Mouse (Mus musculus): ENCODE data around the gene Gm45753. TPM values are rescaled to one million over a fixed set of nuclear protein-coding genes. Genes with fewer than 3 reads are reported as not detected.

The Gm45753 gene
- total and polyA plus RNA-seq, 2 experiments from 2014 or later = not detected

DNA sequence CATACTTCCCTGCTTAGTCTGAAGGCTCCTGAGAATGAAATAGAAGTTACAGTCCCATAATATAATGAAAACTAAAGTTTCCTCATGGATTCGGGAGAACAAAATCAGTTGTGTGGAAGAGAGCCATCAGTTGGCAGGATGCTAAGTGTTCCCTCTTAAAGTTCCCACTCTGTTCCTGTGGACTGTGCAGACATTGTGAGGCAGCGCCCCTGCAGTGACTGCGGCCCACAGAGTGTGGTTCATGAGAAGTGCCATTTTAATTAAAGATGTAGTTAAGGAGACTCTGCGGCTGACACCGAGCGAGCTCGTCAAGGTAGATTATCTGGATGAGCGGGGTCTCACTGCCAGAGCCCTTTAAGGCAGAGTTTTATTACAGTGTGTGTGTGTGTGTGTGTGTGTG, 5.9 kb downstream of the Gm45753 start:
- Histone ChIP-seq H3K9me3 (replicated peaks; ENCODE audit: control insufficient read depth, low read length) (no peaks in the 10 kb centered on the region), H3K4me3 (ENCODE audit: low read depth, low read length) (no peak overlapping the region), H3K27me3 (ENCODE audit: control insufficient read depth, insufficient read depth, low read length) (no peaks in the 10 kb centered on the region), H3K4me2 (ENCODE audit: low read depth, low read length) (no peak overlapping the region), H3K36me3 (replicated peaks; ENCODE audit: control insufficient read depth, insufficient read depth, low read length) (no peaks in the 10 kb centered on the region), H3K27ac (ENCODE audit: low read depth) (no peak overlapping the region), H3K4me1 (ENCODE audit: control insufficient read depth, insufficient read depth) (no peaks in the 10 kb centered on the region), H3K9ac (replicated peaks; ENCODE audit: low read depth, low read length) (no peak overlapping the region)
- no peak for DNase-seq (ENCODE audit: low spot score)
- no peak for ATAC-seq (ENCODE audit: insufficient read depth, low read depth)
- no peak for TF ChIP-seq EP300 (IDR thresholded peaks at IDR 0.05; ENCODE audit: low read depth)
- TF ChIP-seq CTCF (IDR thresholded peaks at IDR 0.05; ENCODE audit: low read depth) = no peak
- WGBS = 77% methylated on average over 8 of the region's 8 CpGs

- H3K4me3 ChIP-seq (ENCODE audit: low read depth, low read length) = no peak overlapping the region
- H3K4me1 ChIP-seq (ENCODE audit: control insufficient read depth, insufficient read depth) = no peaks in the 10 kb centered on the region
- ATAC-seq (ENCODE audit: insufficient read depth, low read depth) (no peak), DNase-seq (ENCODE audit: low spot score) (no peak)
- no peak overlapping the region for H3K9ac ChIP-seq (replicated peaks; ENCODE audit: low read depth, low read length)
- H3K4me2 ChIP-seq (ENCODE audit: low read depth, low read length) = no peak overlapping the region
- TF ChIP-seq EP300 (IDR thresholded peaks at IDR 0.05; ENCODE audit: low read depth) = no peak
- TF ChIP-seq CTCF (IDR thresholded peaks at IDR 0.05; ENCODE audit: low read depth) = no peak
- H3K9me3 ChIP-seq (replicated peaks; ENCODE audit: control insufficient read depth, low read length) = no peaks in the 10 kb centered on the region
- 81% methylated on average over 6 of the region's 6 CpGs for WGBS
- H3K27me3 ChIP-seq (ENCODE audit: control insufficient read depth, insufficient read depth, low read length) = no peaks in the 10 kb centered on the region
- H3K36me3 ChIP-seq (replicated peaks; ENCODE audit: control insufficient read depth, insufficient read depth, low read length) = no peaks in the 10 kb centered on the region
- H3K27ac ChIP-seq (ENCODE audit: low read depth) = no peak overlapping the region
These were observed 13.0 kb downstream of the Gm45753 start for GRCm38 (mm10) chr8:45295276-45295675.

DNA sequence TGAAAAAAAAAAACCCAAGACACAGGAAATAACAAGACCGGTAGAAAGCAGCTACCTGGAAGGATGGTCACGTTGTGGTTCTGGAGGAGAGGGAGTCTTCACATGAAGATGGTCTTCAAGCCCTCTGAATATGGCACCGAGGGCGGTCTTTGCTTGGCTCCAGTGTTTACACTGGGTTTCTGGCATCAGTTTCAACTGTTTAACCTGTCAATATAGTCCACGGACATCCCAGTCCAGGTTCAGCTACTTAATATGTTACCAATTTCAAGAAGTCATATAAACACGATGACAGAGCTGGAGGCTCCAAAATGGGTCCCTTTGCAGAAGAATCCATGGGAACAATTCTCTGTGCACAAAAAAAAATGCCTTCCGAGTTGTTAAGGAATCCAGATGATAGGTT, 13.6 kb downstream of the Gm45753 start, which contains the start of gene Klkb1:
Gene Klkb1 (minus strand): TSS at position 173 of the 400 bp plus-strand sequence.
- 76% methylated on average over 7 of the region's 7 CpGs for WGBS
- ATAC-seq (ENCODE audit: insufficient read depth, low read depth) (no peak), DNase-seq (ENCODE audit: low spot score) (no peak)
- Histone ChIP-seq H3K27me3 (ENCODE audit: control insufficient read depth, insufficient read depth, low read length) (no peaks in the 10 kb centered on the region), H3K36me3 (replicated peaks; ENCODE audit: control insufficient read depth, insufficient read depth, low read length) (no peaks in the 10 kb centered on the region), H3K9me3 (replicated peaks; ENCODE audit: control insufficient read depth, low read length) (no peaks in the 10 kb centered on the region), H3K4me1 (ENCODE audit: control insufficient read depth, insufficient read depth) (no peaks in the 10 kb centered on the region), H3K4me3 (ENCODE audit: low read depth, low read length) (no peak within 1 kb of the TSS), H3K9ac (replicated peaks; ENCODE audit: low read depth, low read length) (no peak within 1 kb of the TSS), H3K27ac (ENCODE audit: low read depth) (no peak within 1 kb of the TSS), H3K4me2 (ENCODE audit: low read depth, low read length) (no peak within 1 kb of the TSS)
- no peak for TF ChIP-seq CTCF (IDR thresholded peaks at IDR 0.05; ENCODE audit: low read depth)
- no peak for TF ChIP-seq EP300 (IDR thresholded peaks at IDR 0.05; ENCODE audit: low read depth)

GRCm38 (mm10) chr8:45291790-45292189, 16.5 kb downstream of the Gm45753 start:
- H3K9me3 ChIP-seq (replicated peaks; ENCODE audit: control insufficient read depth, low read length) = no peaks in the 10 kb centered on the region
- H3K9ac ChIP-seq (replicated peaks; ENCODE audit: low read depth, low read length) = no peak overlapping the region
- H3K27ac ChIP-seq (ENCODE audit: low read depth) = no peak overlapping the region
- H3K36me3 ChIP-seq (replicated peaks; ENCODE audit: control insufficient read depth, insufficient read depth, low read length) = no peaks in the 10 kb centered on the region
- ATAC-seq (ENCODE audit: insufficient read depth, low read depth) (no peak), DNase-seq (ENCODE audit: low spot score) (no peak)
- H3K4me2 ChIP-seq (ENCODE audit: low read depth, low read length) = no peak overlapping the region
- H3K4me3 ChIP-seq (ENCODE audit: low read depth, low read length) = no peak overlapping the region
- TF ChIP-seq CTCF (IDR thresholded peaks at IDR 0.05; ENCODE audit: low read depth) (no peak), EP300 (IDR thresholded peaks at IDR 0.05; ENCODE audit: low read depth) (no peak)
- no peaks in the 10 kb centered on the region for H3K4me1 ChIP-seq (ENCODE audit: control insufficient read depth, insufficient read depth)
- no peaks in the 10 kb centered on the region for H3K27me3 ChIP-seq (ENCODE audit: control insufficient read depth, insufficient read depth, low read length)
- 91% methylated on average over 2 of the region's 2 CpGs for WGBS

DNA sequence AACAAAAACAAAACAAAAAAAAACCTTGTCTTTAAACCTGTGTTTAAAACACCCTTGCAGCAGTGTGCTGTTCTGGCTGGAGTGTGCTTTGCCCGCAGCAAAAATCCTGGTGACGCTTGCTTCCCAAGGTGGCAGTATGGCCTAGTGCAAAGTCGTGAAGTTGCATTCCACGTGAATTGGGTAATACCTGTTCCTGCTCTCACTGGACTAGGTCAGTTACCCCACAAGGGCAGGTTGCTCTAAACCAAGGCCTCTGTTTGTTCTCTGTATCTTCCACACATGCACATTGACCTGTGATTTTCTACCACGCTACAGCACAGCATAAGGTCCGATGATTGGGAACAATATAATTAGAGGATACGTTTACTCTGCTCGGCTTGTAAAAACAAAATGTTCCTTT, 26.6 kb downstream of the Gm45753 start:
- H3K27ac ChIP-seq (ENCODE audit: low read depth) = no peak overlapping the region
- no peak overlapping the region for H3K4me3 ChIP-seq (ENCODE audit: low read depth, low read length)
- TF ChIP-seq CTCF (IDR thresholded peaks at IDR 0.05; ENCODE audit: low read depth) (no peak), EP300 (IDR thresholded peaks at IDR 0.05; ENCODE audit: low read depth) (no peak)
- no peak for DNase-seq (ENCODE audit: low spot score)
- no peaks in the 10 kb centered on the region for H3K27me3 ChIP-seq (ENCODE audit: control insufficient read depth, insufficient read depth, low read length)
- 75% methylated on average over 8 of the region's 8 CpGs for WGBS
- no peak overlapping the region for H3K4me2 ChIP-seq (ENCODE audit: low read depth, low read length)
- ATAC-seq (ENCODE audit: insufficient read depth, low read depth) = no peak
- H3K9me3 ChIP-seq (replicated peaks; ENCODE audit: control insufficient read depth, low read length) = no peaks in the 10 kb centered on the region
- no peaks in the 10 kb centered on the region for H3K36me3 ChIP-seq (replicated peaks; ENCODE audit: control insufficient read depth, insufficient read depth, low read length)
- no peaks in the 10 kb centered on the region for H3K4me1 ChIP-seq (ENCODE audit: control insufficient read depth, insufficient read depth)
- H3K9ac ChIP-seq (replicated peaks; ENCODE audit: low read depth, low read length) = no peak overlapping the region

DNA sequence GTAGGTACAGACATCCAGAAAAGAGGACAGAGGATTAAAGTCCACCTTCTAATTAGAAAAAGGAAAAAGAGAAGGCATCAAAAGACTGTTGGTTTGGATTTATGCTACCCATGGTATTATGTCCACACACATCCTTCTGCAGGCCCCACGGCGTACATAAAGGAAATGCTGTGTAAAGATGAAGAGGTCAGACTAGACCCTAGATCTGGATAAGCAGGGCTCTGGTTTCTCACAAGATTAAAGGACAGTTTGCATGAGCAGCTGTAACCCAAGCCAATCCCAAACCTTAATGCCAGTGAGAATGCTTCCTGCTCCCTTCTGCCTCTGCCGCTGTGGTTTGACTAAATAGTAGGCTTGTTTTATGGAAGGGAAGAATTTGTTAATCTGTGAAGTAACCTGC, 30.8 kb downstream of the Gm45753 start:
- no peak overlapping the region for H3K4me2 ChIP-seq (ENCODE audit: low read depth, low read length)
- H3K27me3 ChIP-seq (ENCODE audit: control insufficient read depth, insufficient read depth, low read length) = no peaks in the 10 kb centered on the region
- H3K27ac ChIP-seq (ENCODE audit: low read depth) = no peak overlapping the region
- 78% methylated on average over 3 of the region's 3 CpGs for WGBS
- ATAC-seq (ENCODE audit: insufficient read depth, low read depth) = no peak
- DNase-seq (ENCODE audit: low spot score) = no peak
- TF ChIP-seq EP300 (IDR thresholded peaks at IDR 0.05; ENCODE audit: low read depth) (no peak), CTCF (IDR thresholded peaks at IDR 0.05; ENCODE audit: low read depth) (no peak)
- no peaks in the 10 kb centered on the region for H3K4me1 ChIP-seq (ENCODE audit: control insufficient read depth, insufficient read depth)
- no peaks in the 10 kb centered on the region for H3K9me3 ChIP-seq (replicated peaks; ENCODE audit: control insufficient read depth, low read length)
- H3K36me3 ChIP-seq (replicated peaks; ENCODE audit: control insufficient read depth, insufficient read depth, low read length) = no peaks in the 10 kb centered on the region
- H3K4me3 ChIP-seq (ENCODE audit: low read depth, low read length) = no peak overlapping the region
- no peak overlapping the region for H3K9ac ChIP-seq (replicated peaks; ENCODE audit: low read depth, low read length)
